Mouse (Mus musculus) megakaryocyte, embryonic 14.5 days (primary cell): Measurements from ENCODE around the gene Tm6sf1. TPM values are rescaled to one million over a fixed set of nuclear protein-coding genes. Genes with fewer than 3 reads are reported as not detected.

Experiments used
- H3K27me3 ChIP-seq: replicated peaks from 2 replicates; pipeline ENCODE3; 2012; ENCODE audit warnings: inconsistent platforms
- H3K36me3 ChIP-seq: replicated peaks from 2 replicates; pipeline ENCODE3; 2012; ENCODE audit warnings: low read length, inconsistent platforms, mixed read lengths
- H3K4me1 ChIP-seq: 2 replicates; pipeline ENCODE4 v1.6.1; 2012; ENCODE audit warnings: inconsistent platforms
- H3K4me3 ChIP-seq: replicated peaks from 2 replicates; pipeline ENCODE3; 2012; ENCODE audit warnings: moderate library complexity, mild to moderate bottlenecking, inconsistent platforms
- H3K9me3 ChIP-seq: 2 replicates; pipeline ENCODE4 v1.6.1; 2012; ENCODE audit warnings: inconsistent platforms
- FLI1 ChIP-seq: IDR thresholded peaks from 2 replicates; pipeline ENCODE4 v1.6.1; 2012; ENCODE audit warnings: low read length, inconsistent platforms, mixed read lengths
- GATA1 ChIP-seq: IDR thresholded peaks from 3 replicates; pipeline ENCODE4 v1.6.1; 2012; ENCODE audit warnings: mixed read lengths, low read length, inconsistent platforms, borderline replicate concordance
- polyA plus RNA-seq: library from polyadenylated mRNA; stranded (reverse); fragments of >175 nt; gene quantifications from 2 replicates; pipeline ENCODE4 v1.2.3, GENCODE M21; 2012; ENCODE audit warnings: low replicate concordance; ENCODE audit not compliant: insufficient read depth

Gene Tm6sf1
- polyA plus RNA-seq, 1 experiment: 15.9 TPM

GRCm38 (mm10) chr7:81921379-81921952, 62.7 kb downstream of the Tm6sf1 start:
- no peaks in the 10 kb centered on the region; the same call in 1 of the 2 replicates for H3K4me1 ChIP-seq
- H3K9me3 ChIP-seq: no peaks in the 10 kb centered on the region
- no peaks in the 10 kb centered on the region for H3K36me3 ChIP-seq
- H3K27me3 ChIP-seq: peaks cover 6% of the 10 kb centered on the region
- H3K4me3 ChIP-seq: no peak overlapping the region
- TF ChIP-seq FLI1 (no peak), GATA1 (no peak)

GRCm38 (mm10) chr7:81928998-81929397, 70.2 kb downstream of the Tm6sf1 start:
- peaks cover 10% of the 10 kb centered on the region for H3K4me1 ChIP-seq
- H3K9me3 ChIP-seq: peaks cover 4% of the 10 kb centered on the region; the same call in 1 of the 2 replicates
- no peak for TF ChIP-seq GATA1
- no peak for TF ChIP-seq FLI1
- no peak overlapping the region for H3K4me3 ChIP-seq
- no peaks in the 10 kb centered on the region for H3K36me3 ChIP-seq
- H3K27me3 ChIP-seq: peaks cover 37% of the 10 kb centered on the region

- Histone ChIP-seq H3K27me3 (peaks cover 64% of the 10 kb centered on the region), H3K4me3 (no peak overlapping the region), H3K9me3 (peaks cover 7% of the 10 kb centered on the region; the same call in 1 of the 2 replicates), H3K4me1 (peaks cover 13% of the 10 kb centered on the region), H3K36me3 (no peaks in the 10 kb centered on the region)
- TF ChIP-seq GATA1 (no peak), FLI1 (no peak)
Observed at GRCm38 (mm10) chr7:81932521-81933045, 73.8 kb downstream of the Tm6sf1 start.

GRCm38 (mm10) chr7:81933061-81933600, 74.3 kb downstream of the Tm6sf1 start:
- H3K27me3 ChIP-seq: peaks cover 69% of the 10 kb centered on the region

GRCm38 (mm10) chr7:81933601-81934266, 74.9 kb downstream of the Tm6sf1 start:
- H3K4me1 ChIP-seq: peaks cover 13% of the 10 kb centered on the region
- H3K27me3 ChIP-seq: peaks cover 74% of the 10 kb centered on the region
- H3K9me3 ChIP-seq: peaks cover 8% of the 10 kb centered on the region; the same call in 1 of the 2 replicates
- TF ChIP-seq FLI1 (no peak), GATA1 (no peak)
- H3K4me3 ChIP-seq: peak overlapping the region; percentile 89
- H3K36me3 ChIP-seq: no peaks in the 10 kb centered on the region

More at GRCm38 (mm10) chr7:81933061-81933600, 74.3 kb downstream of the Tm6sf1 start:
- no peaks in the 10 kb centered on the region for H3K36me3 ChIP-seq
- H3K4me3 ChIP-seq: peak overlapping the region; percentile 89
- TF ChIP-seq GATA1: no peak
- no peak for TF ChIP-seq FLI1
- H3K9me3 ChIP-seq: peaks cover 7% of the 10 kb centered on the region; the same call in 1 of the 2 replicates
- H3K4me1 ChIP-seq: peaks cover 13% of the 10 kb centered on the region

Other genes starting within 250 kb of the Tm6sf1 start
- gene Homer2, start 151.5 kb upstream of the Tm6sf1 start, polyA plus RNA-seq: 1.3 and 4.4 TPM in 2 replicates
- gene Ramac, start 96.1 kb upstream of the Tm6sf1 start, polyA plus RNA-seq: 2.4 and 17.2 TPM in 2 replicates
- 33.8 TPM in 1 of 2 replicates, not detected in the other for gene 3110040N11Rik, start 69.5 kb upstream of the Tm6sf1 start, polyA plus RNA-seq
- 5.8 and 7.3 TPM in 2 replicates for gene Btbd1, start 29.6 kb upstream of the Tm6sf1 start, polyA plus RNA-seq
- not detected in 2 replicates for gene Gm10160, start 3.2 kb upstream of the Tm6sf1 start, polyA plus RNA-seq
- gene Hdgfl3, start 75.5 kb downstream of the Tm6sf1 start, polyA plus RNA-seq: 0.57 TPM in 1 of 2 replicates, not detected in the other
- gene Bnc1, start 133.3 kb downstream of the Tm6sf1 start, polyA plus RNA-seq: not detected in 2 replicates